Mouse (Mus musculus) CH12.LX (cell line): ENCODE data around the gene Syngr2. TPM values are rescaled to one million over a fixed set of nuclear protein-coding genes. Genes with fewer than 3 reads are reported as not detected.

Experiments
- DNase-seq: peaks from one replicate; pipeline ENCODE4 v3.0.0-alpha.2; 2013; ENCODE audit errors: extremely low read depth
- H3K27ac ChIP-seq: 2 replicates; pipeline ENCODE4 v1.5.1; 2012; ENCODE audit warnings: low read depth, mild to moderate bottlenecking, control low read depth, moderate library complexity; ENCODE audit not compliant: insufficient read depth
- H3K27me3 ChIP-seq: replicated peaks from 2 replicates; pipeline ENCODE3; 2012; ENCODE audit warnings: inconsistent platforms
- H3K36me3 ChIP-seq, 2 experiments: replicated peaks in 1 of 2; 2 replicates each; pipeline versions ENCODE3 to v1.6.1; 2012; ENCODE audit warnings: inconsistent platforms in 1 of 2, low read length in 1 of 2, mild to moderate bottlenecking in 1 of 2, mixed read lengths in 1 of 2, moderate library complexity in 1 of 2; ENCODE audit not compliant: control insufficient read depth in 1 of 2, insufficient read depth in 1 of 2
- H3K4me1 ChIP-seq, 2 experiments: 2 replicates each; pipeline ENCODE4 v1.6.1; 2012; ENCODE audit warnings: inconsistent platforms in 1 of 2, moderate library complexity in 1 of 2; ENCODE audit not compliant: insufficient read depth in 2 of 2, control insufficient read depth in 1 of 2
- H3K4me2 ChIP-seq: 2 replicates; pipeline ENCODE4 v1.6.1; 2012; ENCODE audit warnings: low read depth, mild to moderate bottlenecking, control low read depth; ENCODE audit not compliant: poor library complexity, insufficient read depth, severe bottlenecking
- H3K4me3 ChIP-seq, 3 experiments: fragments of 150-350 bp in 1 of 3; sonication (generic) in 1 of 3; replicated peaks in 1 of 3; 2 replicates each; pipeline versions ENCODE3 to v1.5.1; 2011 to 2012; ENCODE audit warnings: low read depth in 2 of 3, low read length in 2 of 3, mild to moderate bottlenecking in 2 of 3, moderate library complexity in 2 of 3, control low read depth in 1 of 3, improper control_type of control experiment in 1 of 3, inconsistent platforms in 1 of 3, mixed read lengths in 1 of 3; ENCODE audit not compliant: poor library complexity in 1 of 3
- H3K79me2 ChIP-seq: replicated peaks from 2 replicates; pipeline ENCODE4 v1.6.1; 2012; ENCODE audit warnings: mild to moderate bottlenecking, moderate library complexity; ENCODE audit not compliant: control insufficient read depth, poor library complexity, insufficient read depth, severe bottlenecking; ENCODE audit errors: extremely low read depth
- H3K9ac ChIP-seq: 2 replicates; pipeline ENCODE4 v1.6.1; 2012; ENCODE audit warnings: low read depth, mild to moderate bottlenecking, control low read depth, moderate library complexity; ENCODE audit not compliant: insufficient read depth
- H3K9me3 ChIP-seq: replicated peaks from 2 replicates; pipeline ENCODE3; 2012; ENCODE audit warnings: low read length, inconsistent platforms, mixed read lengths
- BHLHE40 ChIP-seq: IDR thresholded peaks from 2 replicates; pipeline ENCODE4 v1.6.1; 2011; ENCODE audit warnings: mild to moderate bottlenecking, low read depth, low read length, improper control_type of control experiment
- CHD1 ChIP-seq: IDR thresholded peaks from 2 replicates; pipeline ENCODE4 v1.6.1; 2012; ENCODE audit warnings: low read depth, low read length, improper control_type of control experiment, inconsistent platforms
- CHD2 ChIP-seq: IDR thresholded peaks from 2 replicates; pipeline ENCODE4 v1.6.1; 2011; ENCODE audit warnings: low read length, improper control_type of control experiment
- CTCF ChIP-seq, 2 experiments: IDR thresholded peaks in 1 of 2; conservative IDR thresholded peaks in 1 of 2; 2 replicates each; pipeline ENCODE4 v1.5.1; 2011 to 2012; ENCODE audit warnings: low read depth in 2 of 2, low read length in 2 of 2, improper control_type of control experiment in 1 of 2, inconsistent platforms in 1 of 2, mild to moderate bottlenecking in 1 of 2, moderate library complexity in 1 of 2
- E2F4 ChIP-seq: IDR thresholded peaks from 2 replicates; pipeline ENCODE4 v1.6.1; 2011; ENCODE audit warnings: low read depth, low read length, improper control_type of control experiment; ENCODE audit not compliant: insufficient replicate concordance
- ELF1 ChIP-seq: IDR thresholded peaks from 2 replicates; pipeline ENCODE4 v1.6.1; 2014; ENCODE audit warnings: low read depth, mild to moderate bottlenecking, inconsistent platforms, low read length, improper control_type of control experiment
- EP300 ChIP-seq: IDR thresholded peaks from 2 replicates; pipeline ENCODE4 v1.6.1; 2011; ENCODE audit warnings: low read length, improper control_type of control experiment
- ETS1 ChIP-seq: conservative IDR thresholded peaks from 2 replicates; pipeline ENCODE4 v1.6.1; 2012; ENCODE audit warnings: low read depth, mild to moderate bottlenecking, inconsistent platforms, low read length, improper control_type of control experiment, moderate library complexity
- GABPA ChIP-seq: IDR thresholded peaks from 2 replicates; pipeline ENCODE4 v1.6.1; 2012; ENCODE audit warnings: low read depth, low read length, improper control_type of control experiment, inconsistent platforms; ENCODE audit not compliant: insufficient replicate concordance
- HCFC1 ChIP-seq: IDR thresholded peaks from 2 replicates; pipeline ENCODE4 v1.6.1; 2012; ENCODE audit warnings: low read depth, mild to moderate bottlenecking, inconsistent platforms, low read length, improper control_type of control experiment
- JUND ChIP-seq: conservative IDR thresholded peaks from 2 replicates; pipeline ENCODE4 v1.6.1; 2011; ENCODE audit warnings: low read depth, low read length, improper control_type of control experiment
- KAT2A ChIP-seq: IDR thresholded peaks from 2 replicates; pipeline ENCODE4 v1.6.1; 2012; ENCODE audit warnings: low read length, improper control_type of control experiment, inconsistent platforms; ENCODE audit not compliant: insufficient replicate concordance
- MAFK ChIP-seq: IDR thresholded peaks from 2 replicates; pipeline ENCODE4 v1.6.1; 2011; ENCODE audit warnings: low read length, improper control_type of control experiment; ENCODE audit not compliant: insufficient replicate concordance
- MAX ChIP-seq: IDR thresholded peaks from 2 replicates; pipeline ENCODE4 v1.6.1; 2011; ENCODE audit warnings: low read length, improper control_type of control experiment
- MAZ ChIP-seq: IDR thresholded peaks from 2 replicates; pipeline ENCODE4 v1.6.1; 2012; ENCODE audit warnings: low read depth, mild to moderate bottlenecking, inconsistent platforms, low read length, improper control_type of control experiment, moderate library complexity
- MEF2A ChIP-seq: IDR thresholded peaks from 2 replicates; pipeline ENCODE4 v1.6.1; 2014; ENCODE audit warnings: low read depth, mild to moderate bottlenecking, inconsistent platforms, low read length, improper control_type of control experiment, borderline replicate concordance
- MYC ChIP-seq: IDR thresholded peaks from 2 replicates; pipeline ENCODE4 v1.6.1; 2011; ENCODE audit warnings: low read depth, mild to moderate bottlenecking, improper control_type of control experiment, low read length
- NELFE ChIP-seq: IDR thresholded peaks from 2 replicates; pipeline ENCODE4 v1.6.1; 2011; ENCODE audit warnings: low read depth, low read length, improper control_type of control experiment
- NRF1 ChIP-seq: IDR thresholded peaks from 2 replicates; pipeline ENCODE4 v1.6.1; 2014; ENCODE audit warnings: low read depth, mild to moderate bottlenecking, inconsistent platforms, low read length, improper control_type of control experiment, moderate library complexity
- PAX5 ChIP-seq: IDR thresholded peaks from 2 replicates; pipeline ENCODE4 v1.6.1; 2012; ENCODE audit warnings: low read length, inconsistent platforms, mixed read lengths
- POLR2AphosphoS2 ChIP-seq: IDR thresholded peaks from 2 replicates; pipeline ENCODE4 v1.6.1; 2011; ENCODE audit warnings: low read depth, low read length, improper control_type of control experiment
- RAD21 ChIP-seq: IDR thresholded peaks from 2 replicates; pipeline ENCODE4 v1.6.1; 2011; ENCODE audit warnings: low read depth, mild to moderate bottlenecking, low read length, improper control_type of control experiment, moderate library complexity
- RCOR1 ChIP-seq: conservative IDR thresholded peaks from 2 replicates; pipeline ENCODE4 v1.6.1; 2012; ENCODE audit warnings: low read depth, mild to moderate bottlenecking, inconsistent platforms, low read length, improper control_type of control experiment
- SIN3A ChIP-seq: IDR thresholded peaks from 2 replicates; pipeline ENCODE4 v1.6.1; 2012; ENCODE audit warnings: low read length, improper control_type of control experiment, inconsistent platforms
- SMC3 ChIP-seq: IDR thresholded peaks from 2 replicates; pipeline ENCODE4 v1.6.1; 2011; ENCODE audit warnings: low read depth, low read length, improper control_type of control experiment
- TBP ChIP-seq: conservative IDR thresholded peaks from 2 replicates; pipeline ENCODE4 v1.6.1; 2011; ENCODE audit warnings: low read depth, low read length, improper control_type of control experiment
- TCF12 ChIP-seq: IDR thresholded peaks from 2 replicates; pipeline ENCODE4 v1.6.1; 2014; ENCODE audit warnings: low read depth, mild to moderate bottlenecking, inconsistent platforms, low read length, improper control_type of control experiment
- UBTF ChIP-seq: IDR thresholded peaks from 2 replicates; pipeline ENCODE4 v1.6.1; 2012; ENCODE audit warnings: low read depth, mild to moderate bottlenecking, inconsistent platforms, low read length, improper control_type of control experiment, moderate library complexity
- USF1 ChIP-seq: IDR thresholded peaks from 2 replicates; pipeline ENCODE4 v1.6.1; 2014; ENCODE audit warnings: low read depth, mild to moderate bottlenecking, inconsistent platforms, low read length, improper control_type of control experiment
- USF2 ChIP-seq: conservative IDR thresholded peaks from 2 replicates; pipeline ENCODE4 v1.6.1; 2011; ENCODE audit warnings: low read depth, low read length, improper control_type of control experiment
- ZC3H11A ChIP-seq: IDR thresholded peaks from 2 replicates; pipeline ENCODE4 v1.6.1; 2012; ENCODE audit warnings: low read depth, mild to moderate bottlenecking, inconsistent platforms, low read length, improper control_type of control experiment
- ZKSCAN1 ChIP-seq: IDR thresholded peaks from 2 replicates; pipeline ENCODE4 v1.6.1; 2012; ENCODE audit warnings: low read depth, inconsistent platforms, low read length, improper control_type of control experiment, borderline replicate concordance
- ZMIZ1 ChIP-seq: IDR thresholded peaks from 2 replicates; pipeline ENCODE4 v1.6.1; 2012; ENCODE audit warnings: low read depth, mild to moderate bottlenecking, inconsistent platforms, low read length, improper control_type of control experiment
- ZNF384 ChIP-seq: IDR thresholded peaks from 2 replicates; pipeline ENCODE4 v1.6.1; 2012; ENCODE audit warnings: low read depth, low read length, improper control_type of control experiment, inconsistent platforms
- dilution Hi-C: fragments of 300-500 bp; cut with MboI; formaldehyde crosslinking; loops from 2 replicates; pipeline ENCODE4 v1.14.3; 2020; ENCODE audit warnings: low sequenced_read_pairs; ENCODE audit not compliant: extremely low pct_unique_long_range_greater_than_20kb, extremely low pct_ligation_motif_present
- in situ Hi-C: fragments of 300-500 bp; cut with MboI; formaldehyde crosslinking; loops from 3 replicates; pipeline ENCODE4 v1.14.3; 2019; ENCODE audit warnings: low sequenced_read_pairs, low pct_ligation_motif_present, low pct_unique_long_range_greater_than_20kb, mixed read lengths
- polyA plus RNA-seq: library from polyadenylated mRNA; unstranded; fragments of >175 nt; gene quantifications from 2 replicates; pipeline ENCODE4 v1.2.1, GENCODE M21; 2012; ENCODE audit warnings: low read depth; ENCODE audit not compliant: insufficient read length
- total RNA-seq, 2 experiments: library from RNA; depleted of rRNA; stranded (reverse); fragments of 300-350 nt in 1 of 2; fragments of >200 nt in 1 of 2; gene quantifications; 2 replicates each; pipeline ENCODE4 v1.2.3; 2012 to 2014

Syngr2 gene
- total and polyA plus RNA-seq, 3 experiments, result 409 to 654 (median 553) TPM

DNA sequence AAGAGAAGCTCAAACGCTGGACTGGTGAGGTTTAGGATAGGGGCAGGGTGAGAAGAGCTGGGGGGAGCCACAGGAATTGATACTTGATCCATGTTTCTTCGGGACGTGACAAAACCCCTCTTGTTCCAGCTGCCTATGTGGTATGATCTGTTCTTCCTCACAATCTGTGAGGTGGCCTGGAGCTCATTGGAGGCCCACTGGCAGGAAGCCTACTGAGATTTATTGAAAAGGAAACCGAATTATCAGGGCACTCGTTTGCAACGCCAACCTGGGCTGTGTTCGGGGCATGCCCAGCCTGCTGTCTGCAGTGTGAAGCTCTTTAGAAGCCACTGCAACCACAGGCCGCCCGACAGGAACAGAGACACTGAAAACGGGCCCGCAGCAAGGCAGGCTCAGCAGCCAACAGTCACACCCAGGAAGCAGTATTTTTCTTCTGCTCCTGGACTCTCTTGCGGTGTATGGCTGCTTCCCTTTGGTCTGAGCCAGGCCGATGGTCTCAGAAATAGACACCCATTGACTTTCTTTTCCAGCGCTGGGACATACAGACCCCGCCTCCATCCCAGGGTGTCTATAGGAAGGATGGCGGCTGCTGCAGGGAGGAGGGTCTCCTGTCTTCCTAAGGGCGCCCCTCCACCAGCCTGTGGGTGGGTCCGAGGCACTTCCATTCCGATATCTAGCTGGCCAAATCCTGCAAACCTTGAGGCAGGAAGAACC is 39.0 kb downstream of the Syngr2 start (continued):
- TF ChIP-seq E2F4, result no peak

DNA sequence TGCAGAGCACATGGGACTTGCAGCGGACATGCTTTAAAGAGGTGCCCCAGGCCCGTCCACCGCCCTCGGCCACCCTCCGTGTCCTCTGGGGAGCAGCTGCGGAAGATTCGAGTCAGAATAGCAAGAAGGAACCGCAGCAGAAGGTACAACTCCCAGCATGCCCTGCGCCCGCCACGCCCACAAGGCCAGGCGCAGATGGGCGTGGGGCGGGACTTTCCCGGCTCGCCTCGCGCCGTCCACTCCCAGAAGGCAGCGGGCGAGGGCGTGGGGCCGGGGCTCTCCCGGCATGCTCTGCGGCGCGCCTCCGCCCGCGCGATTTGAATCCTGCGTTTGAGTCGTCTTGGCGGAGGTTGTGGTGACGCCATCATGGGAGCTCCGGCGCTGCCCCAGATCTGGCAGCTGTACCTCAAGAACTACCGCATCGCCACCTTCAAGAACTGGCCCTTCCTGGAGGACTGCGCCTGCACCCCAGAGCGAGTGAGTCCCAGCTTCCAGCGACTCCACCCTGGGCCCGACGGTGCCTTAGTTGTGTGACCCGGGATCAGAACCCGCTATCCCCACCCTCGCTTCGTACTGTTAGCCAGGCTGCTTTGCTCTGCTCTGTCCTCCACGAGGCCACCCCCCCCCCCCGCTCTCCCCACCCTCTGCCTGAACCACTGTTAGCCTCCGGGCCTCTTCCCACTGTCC is 39.7 kb downstream of the Syngr2 start, which contains the start of gene Birc5:
Gene Birc5 (plus strand): TSS at position 267 of the 687 bp plus-strand sequence.
- DNase-seq, result peak; percentile 99
- TF ChIP-seq UBTF, result peak; percentile 86; the same call in 1 of the 2 replicates
- no peak for TF ChIP-seq MAFK
- 0 out of 2 replicates have a peak, but pooled peaks have one; percentile 29 for TF ChIP-seq CHD1
- TF ChIP-seq BHLHE40, result peak; percentile 5; the same call in 1 of the 2 replicates
- TF ChIP-seq RCOR1, result no peak
- TF ChIP-seq SMC3, result no peak
- TF ChIP-seq SIN3A, result peak; percentile 99
- TF ChIP-seq ZMIZ1, result peak; percentile 98
- TF ChIP-seq ELF1, result peak; percentile 83
- TF ChIP-seq EP300, result peak; percentile 48; the same call in 1 of the 2 replicates
- TF ChIP-seq GABPA, result peak; percentile 35; the same call in 1 of the 2 replicates
- peak; percentile 91 for TF ChIP-seq MAX
- TF ChIP-seq POLR2AphosphoS2, result peak; percentile 98
- peak; percentile 93; the same call in 1 of the 2 replicates for TF ChIP-seq MYC
- TF ChIP-seq HCFC1, result peak; percentile 89
- TF ChIP-seq E2F4, result peak; percentile 96
- no peak for TF ChIP-seq PAX5
- TF ChIP-seq TCF12, result peak; percentile 98
- TF ChIP-seq NRF1, result peak; percentile 77
- peak; percentile 99 for TF ChIP-seq NELFE
- TF ChIP-seq MAZ, result peak; percentile 45; the same call in 1 of the 2 replicates
- peak; percentile 80; the same call in 1 of the 2 replicates for TF ChIP-seq TBP
- no peak for TF ChIP-seq USF2
- TF ChIP-seq ZC3H11A, result no peak
- no peak for TF ChIP-seq CTCF (conservative IDR thresholded peaks at IDR 0.05 in 1 of 2, IDR thresholded peaks at IDR 0.05 in 1 of 2; ENCODE audit: low read depth in 2 of 2, low read length in 2 of 2)
- TF ChIP-seq RAD21, result no peak
- TF ChIP-seq ETS1, result peak; percentile 45; the same call in 1 of the 2 replicates
- TF ChIP-seq ZKSCAN1, result no peak
- TF ChIP-seq JUND, result no peak
- peak; percentile 81 for TF ChIP-seq MEF2A
- peak; percentile 91; the same call in 1 of the 2 replicates for TF ChIP-seq KAT2A
- no peak; the same call in 1 of the 2 replicates for TF ChIP-seq USF1
- TF ChIP-seq CHD2, result peak; percentile 53; the same call in 1 of the 2 replicates
- peak; percentile 21; the same call in 1 of the 2 replicates for TF ChIP-seq ZNF384

More for the DNA sequence above, 39.7 kb downstream of the Syngr2 start, which contains the start of gene Birc5:
- in situ Hi-C loops (no loop called here), dilution Hi-C loops (no loop called here)
- H3K36me3 ChIP-seq, result peaks cover 16 to 35% of the 10 kb centered on the region in 2 experiments
- H3K27ac ChIP-seq, result peak within 1 kb of the TSS; percentile 92
- peak within 1 kb of the TSS; percentile 85 for H3K4me2 ChIP-seq
- no peaks in the 10 kb centered on the region for H3K27me3 ChIP-seq
- H3K9ac ChIP-seq, result peak within 1 kb of the TSS; percentile 89
- H3K4me3 ChIP-seq, result peak within 1 kb of the TSS; percentile 79 to 96 (median 81)
- H3K4me1 ChIP-seq, result peaks cover 10 to 37% of the 10 kb centered on the region in 2 experiments
- no peaks in the 10 kb centered on the region for H3K9me3 ChIP-seq
- H3K79me2 ChIP-seq, result peaks cover 37% of the 10 kb centered on the region
